Mouse (Mus musculus): ENCODE measurements around the gene Ube2b. TPM values are rescaled to one million over a fixed set of nuclear protein-coding genes. Genes with fewer than 3 reads are reported as not detected.

The Ube2b gene
- polyA plus RNA-seq, 1 experiment from 2014 or later: 127 TPM

- peaks cover 23% of the 10 kb centered on the region for H3K4me1 ChIP-seq (ENCODE audit: insufficient read depth)
- peak within 1 kb of the TSS; percentile 91 for H3K4me2 ChIP-seq (ENCODE audit: low read depth, low read length)
- peak within 1 kb of the TSS; percentile 76 for H3K9ac ChIP-seq (replicated peaks)
- no peaks in the 10 kb centered on the region for H3K27me3 ChIP-seq (ENCODE audit: insufficient read depth, low read length)
- ATAC-seq: peak; percentile 84
- no peaks in the 10 kb centered on the region for H3K9me3 ChIP-seq (ENCODE audit: low read length)
- under 1% methylated on average over 51 of the region's 51 CpGs for WGBS (ENCODE audit: insufficient replicate concordance)
- peak; percentile 94 for DNase-seq
- TF ChIP-seq CTCF (IDR thresholded peaks at IDR 0.05; ENCODE audit: low read depth) (no peak), EP300 (IDR thresholded peaks at IDR 0.05; ENCODE audit: low read depth) (peak; percentile 55; the same call in 1 of the 2 replicates)
- no peaks in the 10 kb centered on the region for H3K36me3 ChIP-seq (replicated peaks; ENCODE audit: insufficient read depth, low read length)
- peak within 1 kb of the TSS; percentile 92 for H3K27ac ChIP-seq (ENCODE audit: low read depth)
- H3K4me3 ChIP-seq (ENCODE audit: low read depth, low read length): peak within 1 kb of the TSS; percentile 70
These were observed 3.4 kb upstream of the Ube2b start, which contains the start of gene Cdkl3 for GRCm38 (mm10) chr11:52003772-52004528. Cdkl3 (plus strand) TSS chr11:52004221.

- 12% methylated on average over 4 of the region's 4 CpGs for WGBS (ENCODE audit: insufficient replicate concordance)
- no peak for DNase-seq
- no peak for TF ChIP-seq EP300 (IDR thresholded peaks at IDR 0.05; ENCODE audit: low read depth)
- no peak for TF ChIP-seq CTCF (IDR thresholded peaks at IDR 0.05; ENCODE audit: low read depth)
These were observed 2.9 kb upstream of the Ube2b start for GRCm38 (mm10) chr11:52003505-52003771.

GRCm38 (mm10) chr11:52002842-52003504 lies 2.4 kb upstream of the Ube2b start:
- Histone ChIP-seq H3K4me2 (ENCODE audit: low read depth, low read length) (peak overlapping the region; percentile 91), H3K27me3 (ENCODE audit: insufficient read depth, low read length) (no peaks in the 10 kb centered on the region), H3K36me3 (replicated peaks; ENCODE audit: insufficient read depth, low read length) (peaks cover under 1% of the 10 kb centered on the region; the same call in 1 of the 2 replicates), H3K9me3 (ENCODE audit: low read length) (no peaks in the 10 kb centered on the region), H3K4me3 (ENCODE audit: low read depth, low read length) (peak overlapping the region; percentile 70), H3K27ac (ENCODE audit: low read depth) (peak overlapping the region; percentile 92), H3K4me1 (ENCODE audit: insufficient read depth) (peaks cover 29% of the 10 kb centered on the region), H3K9ac (replicated peaks) (peak overlapping the region; percentile 76)
- 73% methylated on average over 13 of the region's 13 CpGs for WGBS (ENCODE audit: insufficient replicate concordance)
- DNase-seq (no peak), ATAC-seq (no peak)
- TF ChIP-seq EP300 (IDR thresholded peaks at IDR 0.05; ENCODE audit: low read depth): no peak
- TF ChIP-seq CTCF (IDR thresholded peaks at IDR 0.05; ENCODE audit: low read depth): no peak

More at GRCm38 (mm10) chr11:52003505-52003771, 2.9 kb upstream of the Ube2b start:
- Histone ChIP-seq H3K36me3 (replicated peaks; ENCODE audit: insufficient read depth, low read length) (no peaks in the 10 kb centered on the region), H3K4me2 (ENCODE audit: low read depth, low read length) (peak overlapping the region; percentile 91), H3K27ac (ENCODE audit: low read depth) (peak overlapping the region; percentile 92), H3K9me3 (ENCODE audit: low read length) (no peaks in the 10 kb centered on the region), H3K4me3 (ENCODE audit: low read depth, low read length) (peak overlapping the region; percentile 70), H3K9ac (replicated peaks) (peak overlapping the region; percentile 76), H3K27me3 (ENCODE audit: insufficient read depth, low read length) (no peaks in the 10 kb centered on the region), H3K4me1 (ENCODE audit: insufficient read depth) (peaks cover 25% of the 10 kb centered on the region)
- no peak for ATAC-seq

GRCm38 (mm10) chr11:52001861-52002260 lies 1.3 kb upstream of the Ube2b start:
- Histone ChIP-seq H3K4me2 (ENCODE audit: low read depth, low read length) (no peak overlapping the region), H3K27me3 (ENCODE audit: insufficient read depth, low read length) (no peaks in the 10 kb centered on the region), H3K9ac (replicated peaks) (no peak overlapping the region), H3K4me3 (ENCODE audit: low read depth, low read length) (no peak overlapping the region), H3K4me1 (ENCODE audit: insufficient read depth) (peaks cover 29% of the 10 kb centered on the region), H3K27ac (ENCODE audit: low read depth) (no peak overlapping the region), H3K36me3 (replicated peaks; ENCODE audit: insufficient read depth, low read length) (peaks cover 12% of the 10 kb centered on the region; the same call in 1 of the 2 replicates), H3K9me3 (ENCODE audit: low read length) (no peaks in the 10 kb centered on the region)
- no peak for ATAC-seq
- TF ChIP-seq EP300 (IDR thresholded peaks at IDR 0.05; ENCODE audit: low read depth) (no peak), CTCF (IDR thresholded peaks at IDR 0.05; ENCODE audit: low read depth) (no peak)
- 91% methylated on average over 8 of the region's 8 CpGs for WGBS (ENCODE audit: insufficient replicate concordance)
- no peak for DNase-seq

DNA sequence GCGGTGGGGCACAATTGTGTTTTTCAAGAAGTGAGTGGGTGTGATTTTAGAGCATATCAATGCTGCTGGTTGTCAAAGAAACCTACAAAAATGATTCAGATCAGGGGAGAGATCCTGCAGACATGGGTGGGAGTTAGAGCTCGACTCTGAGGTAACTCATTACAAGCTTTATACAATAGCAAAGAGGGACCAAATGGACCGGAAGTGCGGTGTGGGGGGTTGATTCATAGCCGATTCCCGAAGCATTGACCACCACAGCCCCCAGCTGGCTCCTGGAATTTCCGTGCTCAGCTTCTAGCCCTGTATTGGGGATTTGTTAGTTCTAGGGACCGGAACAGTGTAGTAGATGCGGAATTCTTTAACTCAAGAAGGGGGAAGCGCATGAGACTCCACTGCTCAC lies 779 bp upstream of the Ube2b start:
- peaks cover 17% of the 10 kb centered on the region for H3K36me3 ChIP-seq (replicated peaks; ENCODE audit: insufficient read depth, low read length)
- H3K4me1 ChIP-seq (ENCODE audit: insufficient read depth): peaks cover 29% of the 10 kb centered on the region
- H3K9me3 ChIP-seq (ENCODE audit: low read length): no peaks in the 10 kb centered on the region
- 71% methylated on average over 10 of the region's 10 CpGs for WGBS (ENCODE audit: insufficient replicate concordance)
- no peak for DNase-seq
- H3K27ac ChIP-seq (ENCODE audit: low read depth): peak overlapping the region; percentile 50; the same call in 1 of the 2 replicates
- ATAC-seq: no peak
- TF ChIP-seq EP300 (IDR thresholded peaks at IDR 0.05; ENCODE audit: low read depth): no peak
- no peak for TF ChIP-seq CTCF (IDR thresholded peaks at IDR 0.05; ENCODE audit: low read depth)
- H3K27me3 ChIP-seq (ENCODE audit: insufficient read depth, low read length): no peaks in the 10 kb centered on the region
- peak overlapping the region; percentile 56; the same call in 1 of the 2 replicates for H3K4me2 ChIP-seq (ENCODE audit: low read depth, low read length)
- H3K9ac ChIP-seq (replicated peaks): no peak overlapping the region
- H3K4me3 ChIP-seq (ENCODE audit: low read depth, low read length): no peak overlapping the region

DNA sequence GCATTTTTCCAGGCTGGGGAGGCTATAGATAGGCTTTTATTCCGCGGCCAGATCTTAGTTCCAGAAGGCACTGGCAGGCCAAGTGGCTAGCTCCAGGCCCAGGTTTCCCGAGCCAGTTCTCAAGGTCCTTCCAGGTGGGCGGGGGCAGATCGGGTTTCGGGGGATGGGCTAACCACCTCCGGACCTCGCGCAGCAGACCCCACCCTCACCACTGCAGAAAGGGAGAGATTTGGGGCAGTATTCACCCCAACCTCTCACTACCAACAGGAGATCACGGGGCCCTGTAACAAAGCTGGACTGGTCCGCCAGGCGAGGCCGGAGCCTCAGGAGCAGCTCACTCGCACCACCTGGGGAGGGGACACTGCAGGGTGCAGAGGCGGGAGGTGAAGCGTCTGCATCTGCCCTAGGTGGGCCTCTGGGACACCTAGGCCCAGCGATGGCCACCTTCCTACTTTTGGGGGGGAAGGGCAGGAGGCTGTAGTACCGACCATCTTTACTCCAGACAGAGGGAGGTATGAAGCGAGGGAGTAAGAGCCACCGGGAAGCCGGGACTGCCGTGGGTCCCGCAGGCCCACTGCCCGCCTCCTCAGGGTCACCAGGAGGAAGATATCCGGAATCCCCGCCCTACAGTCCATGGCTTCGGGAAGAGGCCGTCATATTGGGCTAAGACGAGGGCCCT lies 812 bp downstream of the Ube2b start:
- Histone ChIP-seq H3K36me3 (replicated peaks; ENCODE audit: insufficient read depth, low read length) (peaks cover 33% of the 10 kb centered on the region), H3K27me3 (ENCODE audit: insufficient read depth, low read length) (no peaks in the 10 kb centered on the region), H3K4me2 (ENCODE audit: low read depth, low read length) (peak overlapping the region; percentile 86), H3K9me3 (ENCODE audit: low read length) (no peaks in the 10 kb centered on the region), H3K27ac (ENCODE audit: low read depth) (peak overlapping the region; percentile 99), H3K4me1 (ENCODE audit: insufficient read depth) (peaks cover 23% of the 10 kb centered on the region), H3K9ac (replicated peaks) (peak overlapping the region; percentile 98), H3K4me3 (ENCODE audit: low read depth, low read length) (peak overlapping the region; percentile 98)
- ATAC-seq (peak; percentile 12), DNase-seq (peak; percentile 68)
- under 1% methylated on average over 28 of the region's 29 CpGs for WGBS (ENCODE audit: insufficient replicate concordance)
- TF ChIP-seq CTCF (IDR thresholded peaks at IDR 0.05; ENCODE audit: low read depth) (peak; percentile 23), EP300 (IDR thresholded peaks at IDR 0.05; ENCODE audit: low read depth) (no peak)
